Mouse (Mus musculus) liver, embryonic 14.5 days (tissue): ENCODE results near the gene Haao. TPM values are rescaled to one million over a fixed set of nuclear protein-coding genes. Genes with fewer than 3 reads are reported as not detected.
A peak's percentile ranks its signal among the peaks of the same experiment; 100 is the strongest.

Experiments used
- ATAC-seq: fragments of 200-750 bp; cut with Nextera tagmentation; 2 replicates; pipeline ENCODE4 v1.8.0; 2017; ENCODE audit warnings: moderate number of reproducible peaks, mild to moderate bottlenecking, moderate library complexity; ENCODE audit not compliant: insufficient read depth
- DNase-seq, 3 experiments: peaks; one replicate each; pipeline ENCODE4 v3.0.0-alpha.2; 2012 to 2013; ENCODE audit warnings: low read depth in 3 of 3, low spot score in 3 of 3
- H3K27ac ChIP-seq: fragments of 300-500 bp; sonication (generic); 2 replicates; pipeline ENCODE4 v1.5.1; 2014; ENCODE audit warnings: moderate library complexity, mild to moderate bottlenecking, control low read depth, inconsistent platforms
- H3K27me3 ChIP-seq: fragments of 300-500 bp; sonication (generic); 2 replicates; pipeline ENCODE4 v1.6.1; 2014; ENCODE audit warnings: mild to moderate bottlenecking, low read length, moderate library complexity; ENCODE audit not compliant: control insufficient read depth, insufficient read depth
- H3K36me3 ChIP-seq: fragments of 300-500 bp; sonication (generic); replicated peaks from 2 replicates; pipeline ENCODE4 v1.6.1; 2014; ENCODE audit warnings: low read depth; ENCODE audit not compliant: control insufficient read depth, insufficient read depth
- H3K4me1 ChIP-seq, 2 experiments: fragments of 200-500 bp in 1 of 2; fragments of 300-500 bp in 1 of 2; sonication (generic) in 1 of 2; replicated peaks; 2 replicates each; pipeline ENCODE4 v1.6.1; 2012 to 2014; ENCODE audit warnings: antibody characterized with exemption in 1 of 2, inconsistent platforms in 1 of 2, low read length in 1 of 2; ENCODE audit not compliant: control insufficient read depth in 2 of 2, insufficient read depth in 2 of 2
- H3K4me2 ChIP-seq: fragments of 300-500 bp; sonication (generic); 2 replicates; pipeline ENCODE4 v1.6.1; 2014; ENCODE audit warnings: low read depth, mild to moderate bottlenecking, control low read depth, moderate library complexity
- H3K4me3 ChIP-seq, 2 experiments: fragments of 200-500 bp in 1 of 2; fragments of 300-500 bp in 1 of 2; sonication (generic) in 1 of 2; 2 replicates each; pipeline ENCODE4 v1.5.1; 2012 to 2014; ENCODE audit warnings: low read depth in 2 of 2, low read length in 2 of 2, mild to moderate bottlenecking in 2 of 2, control low read depth in 1 of 2, inconsistent platforms in 1 of 2, moderate library complexity in 1 of 2; ENCODE audit not compliant: insufficient read depth in 1 of 2
- H3K9ac ChIP-seq: fragments of 300-500 bp; sonication (generic); replicated peaks from 2 replicates; pipeline ENCODE4 v1.6.1; 2014; ENCODE audit warnings: mild to moderate bottlenecking, control low read depth, moderate library complexity
- H3K9me3 ChIP-seq: fragments of 300-500 bp; sonication (generic); 2 replicates; pipeline ENCODE4 v1.6.1; 2016; ENCODE audit warnings: low read length, mixed read lengths; ENCODE audit not compliant: control insufficient read depth
- CTCF ChIP-seq: IDR thresholded peaks from 2 replicates; pipeline ENCODE4 v1.5.1; 2016; ENCODE audit warnings: antibody characterized with exemption, low read depth, control low read depth
- EP300 ChIP-seq: IDR thresholded peaks from 2 replicates; pipeline ENCODE4 v1.6.1; 2016; ENCODE audit warnings: antibody characterized with exemption, low read depth
- WGBS: fragments of 180-500 bp; shearing (Covaris S2); extraction: QIAGEN DNeasy Blood & Tissue Kit; methylation state at CpG from one replicate; pipeline ENCODE4 v1.1.7; 2014; ENCODE audit not compliant: insufficient replicate concordance; 5-methylcytosine and 5-hydroxymethylcytosine counted together
- polyA plus RNA-seq, 2 experiments: library from polyadenylated mRNA; depleted of rRNA in 1 of 2; stranded (reverse) in 1 of 2; unstranded in 1 of 2; fragments of >200 nt; fragmentation: Nextera tagmentation in 1 of 2; extraction: Ambion mirVana in 1 of 2; gene quantifications; 2 replicates each; pipeline versions ENCODE4 v1.2.1 to v1.2.3; 2012 to 2014

Haao gene
- polyA plus RNA-seq, 2 experiments, result 14.2 to 30.5 TPM

DNA sequence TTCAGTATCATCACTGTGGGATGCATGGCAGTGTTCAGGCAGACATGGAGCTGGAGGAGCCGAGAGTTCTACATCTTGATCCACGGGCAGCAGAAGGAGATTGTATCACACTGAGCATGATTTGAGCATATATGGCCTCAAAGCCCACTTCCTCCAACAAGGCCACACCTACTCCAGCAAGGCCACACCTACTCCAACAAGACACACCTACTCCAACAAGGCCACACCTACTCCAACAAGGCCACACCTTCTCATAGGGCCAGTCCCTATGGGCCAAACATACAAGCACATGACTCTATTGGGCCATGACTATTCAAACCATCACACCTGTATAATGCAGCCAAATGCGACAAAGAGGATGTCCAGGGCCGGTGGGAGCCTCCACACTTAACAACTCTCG, 23.6 kb upstream of the Haao start:
- Histone ChIP-seq H3K9ac (no peak overlapping the region), H3K27ac (no peak overlapping the region), H3K4me3 (no peak overlapping the region), H3K9me3 (no peaks in the 10 kb centered on the region), H3K4me2 (no peak overlapping the region), H3K27me3 (no peaks in the 10 kb centered on the region), H3K36me3 (no peaks in the 10 kb centered on the region), H3K4me1 (0 out of 4 replicates have a peak, but pooled peaks cover 0 to 1% of the 10 kb centered on the region in 2 experiments)
- ATAC-seq, result no peak
- 64% methylated on average over 5 of the region's 5 CpGs for WGBS
- DNase-seq, result no peak
- TF ChIP-seq CTCF (no peak), EP300 (no peak)

DNA sequence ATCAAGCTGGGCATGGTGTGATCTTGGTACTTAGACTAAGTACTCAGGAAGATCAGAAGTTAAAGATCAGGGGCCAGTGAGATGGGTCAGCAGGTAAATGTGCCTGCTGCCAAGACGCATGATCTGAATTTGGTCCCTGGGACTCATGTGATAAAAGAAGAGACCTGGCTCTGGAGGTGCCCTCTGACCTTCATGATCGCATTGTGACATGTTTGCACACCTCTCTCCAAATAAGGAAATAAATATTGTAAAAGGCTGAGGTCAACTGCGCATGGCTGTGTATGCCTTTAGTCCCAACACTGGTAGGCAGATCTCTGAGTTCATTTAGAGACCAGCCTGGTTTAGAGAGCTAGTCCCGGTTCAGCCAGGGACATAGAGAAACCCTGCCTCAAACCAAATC, 22.6 kb upstream of the Haao start:
- Histone ChIP-seq H3K9ac (no peak overlapping the region), H3K9me3 (no peaks in the 10 kb centered on the region), H3K27me3 (no peaks in the 10 kb centered on the region), H3K36me3 (no peaks in the 10 kb centered on the region), H3K4me3 (no peak overlapping the region), H3K4me2 (no peak overlapping the region), H3K4me1 (0 out of 4 replicates have a peak, but pooled peaks cover 0 to 1% of the 10 kb centered on the region in 2 experiments), H3K27ac (no peak overlapping the region)
- no peak for DNase-seq
- WGBS, result 67% methylated on average over 4 of the region's 4 CpGs
- TF ChIP-seq EP300 (no peak), CTCF (no peak)
- ATAC-seq, result no peak

DNA sequence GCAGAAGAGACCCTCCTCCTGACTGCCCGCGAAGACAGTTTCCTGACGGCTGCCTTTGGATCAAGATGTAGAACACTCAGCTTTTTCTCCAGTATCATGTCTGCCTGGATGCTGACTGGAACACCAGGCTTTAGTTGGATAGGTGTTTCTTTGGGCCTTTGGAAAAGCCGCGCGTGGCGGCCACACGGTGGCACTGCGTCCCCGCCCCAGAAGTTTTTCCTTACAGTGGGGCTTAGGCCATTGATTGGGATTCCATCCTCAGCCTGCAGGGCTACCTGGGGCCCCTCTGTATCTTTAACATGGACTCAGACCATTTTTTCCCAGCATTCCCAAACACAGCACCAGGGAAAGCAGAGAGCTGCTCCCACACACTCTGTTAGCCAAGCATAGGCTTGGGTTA, 18.8 kb upstream of the Haao start:
- no peak overlapping the region for H3K4me3 ChIP-seq
- no peak overlapping the region for H3K4me2 ChIP-seq
- no peaks in the 10 kb centered on the region for H3K36me3 ChIP-seq
- peaks cover 3 to 8% of the 10 kb centered on the region in 2 experiments; a peak in 2 of 4 replicates for H3K4me1 ChIP-seq
- H3K27ac ChIP-seq, result no peak overlapping the region
- no peak for DNase-seq
- H3K27me3 ChIP-seq, result peaks cover 2% of the 10 kb centered on the region; the same call in 1 of the 2 replicates
- 31% methylated on average over 10 of the region's 10 CpGs for WGBS
- H3K9me3 ChIP-seq, result no peaks in the 10 kb centered on the region
- H3K9ac ChIP-seq, result no peak overlapping the region
- peak; percentile 73 for TF ChIP-seq CTCF
- no peak for TF ChIP-seq EP300
- ATAC-seq, result no peak

DNA sequence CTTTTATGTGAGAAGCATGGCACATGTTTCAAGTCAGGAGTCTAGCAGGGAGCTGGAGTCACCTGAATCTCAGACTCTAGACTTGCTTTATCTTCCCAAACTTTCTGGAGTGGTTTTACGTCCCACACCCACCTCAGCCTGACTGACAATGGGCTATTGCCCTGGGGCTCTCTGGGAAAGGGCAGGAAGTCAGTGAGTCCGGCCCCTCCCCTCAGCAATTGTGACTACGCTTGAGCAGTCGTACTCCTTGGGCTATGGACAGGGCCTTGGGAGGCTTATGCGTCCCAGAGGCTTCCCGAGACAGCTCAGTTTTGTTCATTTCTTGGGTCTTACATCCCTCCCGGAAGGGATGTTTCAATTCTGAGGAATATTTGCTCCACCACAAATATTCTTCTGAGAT, 17.6 kb upstream of the Haao start:
- no peak for TF ChIP-seq CTCF
- TF ChIP-seq EP300, result no peak
- Histone ChIP-seq H3K9ac (no peak overlapping the region), H3K36me3 (no peaks in the 10 kb centered on the region), H3K27me3 (peaks cover 2% of the 10 kb centered on the region; the same call in 1 of the 2 replicates), H3K4me2 (no peak overlapping the region), H3K4me3 (no peak overlapping the region), H3K4me1 (peaks cover 3 to 7% of the 10 kb centered on the region in 2 experiments; a peak in 3 of 4 replicates), H3K27ac (no peak overlapping the region), H3K9me3 (no peaks in the 10 kb centered on the region)
- 59% methylated on average over 7 of the region's 7 CpGs for WGBS
- DNase-seq (no peak), ATAC-seq (no peak)

DNA sequence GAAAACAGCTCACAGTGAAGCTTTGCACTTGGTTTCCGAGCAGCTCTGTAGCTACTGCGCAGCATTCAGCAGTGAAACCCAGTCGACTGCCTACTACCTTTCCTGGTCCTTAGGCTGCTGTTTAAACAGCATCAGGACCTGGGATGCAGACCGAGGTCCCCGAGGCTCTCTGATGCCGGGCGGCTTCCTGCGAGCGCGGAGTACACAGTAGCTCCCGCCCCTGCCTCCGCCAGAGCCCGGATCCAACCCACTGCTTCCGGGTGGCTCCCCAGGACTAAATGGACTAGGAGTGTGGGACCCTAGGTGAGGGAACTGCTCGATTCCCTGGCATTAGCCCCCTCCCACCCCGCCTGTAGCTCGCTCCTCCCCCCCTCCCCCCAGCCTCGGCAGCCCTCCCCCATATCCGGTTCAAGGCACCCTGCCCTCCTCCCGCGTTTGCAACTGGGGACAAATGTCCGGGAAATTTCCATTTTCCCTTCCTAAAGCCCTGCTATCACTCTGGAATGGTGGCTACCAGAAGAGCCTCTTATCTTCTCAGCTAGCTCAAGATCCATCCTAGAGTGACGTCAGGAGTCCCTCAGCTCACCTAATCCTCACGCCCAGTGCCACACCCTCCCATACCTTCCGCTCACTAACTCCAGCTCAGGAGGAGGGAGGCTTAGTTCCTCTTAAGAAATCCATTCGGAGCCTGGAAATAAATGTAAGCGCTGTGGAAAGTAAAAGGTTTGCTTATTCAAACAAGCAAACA, 14.5 kb upstream of the Haao start:
- WGBS, result under 1% methylated on average over 27 of the region's 27 CpGs
- Histone ChIP-seq H3K9me3 (no peaks in the 10 kb centered on the region), H3K36me3 (no peaks in the 10 kb centered on the region), H3K4me2 (peak overlapping the region; percentile 98), H3K9ac (peak overlapping the region; percentile 49), H3K4me3 (peak overlapping the region; percentile 58 to 78), H3K27ac (peak overlapping the region; percentile 38), H3K4me1 (peaks cover 19 to 28% of the 10 kb centered on the region in 2 experiments), H3K27me3 (peaks cover 2% of the 10 kb centered on the region; the same call in 1 of the 2 replicates)
- TF ChIP-seq EP300 (peak; percentile 15; the same call in 1 of the 2 replicates), CTCF (no peak)
- peak; percentile 60 for ATAC-seq
- peak; percentile 42 to 68 (median 44) for DNase-seq
